Mouse (Mus musculus): ENCODE measurements around the gene Olfr1471. TPM values are rescaled to one million over a fixed set of nuclear protein-coding genes. Genes with fewer than 3 reads are reported as not detected.
"Not testable (repeated sequence)": the region's sequence is repeated elsewhere in the genome, so short reads cannot be mapped to it uniquely, and the experiment has no call there.

Olfr1471 gene
- total RNA-seq (2012; rRNA removed) (not detected in 2 replicates), total RNA-seq (2014; rRNA removed) (not detected in 2 replicates), polyA plus RNA-seq (2012; ENCODE audit: insufficient read length, low read depth) (not detected in 2 replicates)

GRCm38 (mm10) chr19:13443109-13443508 lies at the start of gene Olfr1471:
Olfr1471 (plus strand) TSS chr19:13443409.
- in situ Hi-C loops (cut with MboI; ENCODE audit: low pct_ligation_motif_present, low pct_unique_long_range_greater_than_20kb, low sequenced_read_pairs); dilution Hi-C loops (cut with MboI; ENCODE audit: extremely low pct_ligation_motif_present, extremely low pct_unique_long_range_greater_than_20kb, low sequenced_read_pairs): not testable (repeated sequence)

GRCm38 (mm10) chr19:13407549-13407948 lies 35.7 kb upstream of the Olfr1471 start, which contains the start of gene Olfr1469:
Olfr1469 (plus strand) TSS chr19:13407849.
- Histone ChIP-seq H3K4me1 (ENCODE audit: control insufficient read depth in 1 of 2, insufficient read depth in 2 of 2) (no peaks in the 10 kb centered on the region), H3K27me3 (replicated peaks) (no peaks in the 10 kb centered on the region), H3K27ac (ENCODE audit: insufficient read depth, low read depth) (no peak within 1 kb of the TSS), H3K9ac (ENCODE audit: insufficient read depth, low read depth) (no peak within 1 kb of the TSS), H3K79me2 (replicated peaks; ENCODE audit: control insufficient read depth, extremely low read depth, insufficient read depth, poor library complexity, severe bottlenecking) (no peaks in the 10 kb centered on the region), H3K36me3 (replicated peaks in 1 of 2; ENCODE audit: control insufficient read depth in 1 of 2, insufficient read depth in 1 of 2, low read length in 1 of 2) (no peaks in the 10 kb centered on the region), H3K9me3 (replicated peaks; ENCODE audit: low read length) (no peaks in the 10 kb centered on the region), H3K4me3 (replicated peaks in 1 of 3; ENCODE audit: low read depth in 2 of 3, low read length in 2 of 3, poor library complexity in 1 of 3) (no peak within 1 kb of the TSS), H3K4me2 (ENCODE audit: insufficient read depth, low read depth, poor library complexity, severe bottlenecking) (no peak within 1 kb of the TSS)
- in situ Hi-C loops (cut with MboI; ENCODE audit: low pct_ligation_motif_present, low pct_unique_long_range_greater_than_20kb, low sequenced_read_pairs), result no loop called here
- no peak for DNase-seq (ENCODE audit: extremely low read depth)
- dilution Hi-C loops (cut with MboI; ENCODE audit: extremely low pct_ligation_motif_present, extremely low pct_unique_long_range_greater_than_20kb, low sequenced_read_pairs), result no loop called here
- no peak for TF ChIP-seq CTCF (conservative IDR thresholded peaks at IDR 0.05 in 1 of 2, IDR thresholded peaks at IDR 0.05 in 1 of 2; ENCODE audit: low read depth in 2 of 2, low read length in 2 of 2)
- TF ChIP-seq MAZ (IDR thresholded peaks at IDR 0.05; ENCODE audit: low read depth, low read length), result no peak
- TF ChIP-seq ZNF384 (IDR thresholded peaks at IDR 0.05; ENCODE audit: low read depth, low read length), result no peak
- TF ChIP-seq E2F4 (IDR thresholded peaks at IDR 0.05; ENCODE audit: insufficient replicate concordance, low read depth, low read length), result no peak
- no peak for TF ChIP-seq PAX5 (IDR thresholded peaks at IDR 0.05; ENCODE audit: low read length)
- TF ChIP-seq MYC (IDR thresholded peaks at IDR 0.05; ENCODE audit: low read depth, low read length), result no peak
- no peak for TF ChIP-seq MAFK (IDR thresholded peaks at IDR 0.05; ENCODE audit: insufficient replicate concordance, low read length)
- no peak for TF ChIP-seq NRF1 (IDR thresholded peaks at IDR 0.05; ENCODE audit: low read depth, low read length)
- no peak for TF ChIP-seq GABPA (IDR thresholded peaks at IDR 0.05; ENCODE audit: insufficient replicate concordance, low read depth, low read length)
- no peak for TF ChIP-seq MXI1 (IDR thresholded peaks at IDR 0.05; ENCODE audit: low read depth, low read length)
- no peak for TF ChIP-seq ZKSCAN1 (IDR thresholded peaks at IDR 0.05; ENCODE audit: borderline replicate concordance, low read depth, low read length)
- TF ChIP-seq KAT2A (IDR thresholded peaks at IDR 0.05; ENCODE audit: insufficient replicate concordance, low read length), result no peak
- no peak for TF ChIP-seq IRF4 (IDR thresholded peaks at IDR 0.05; ENCODE audit: low read depth, low read length)
- no peak for TF ChIP-seq JUND (conservative IDR thresholded peaks at IDR 0.05; ENCODE audit: low read depth, low read length)
- no peak for TF ChIP-seq BHLHE40 (IDR thresholded peaks at IDR 0.05; ENCODE audit: low read depth, low read length)

More at GRCm38 (mm10) chr19:13443109-13443508, at the start of gene Olfr1471:
- H3K9me3 ChIP-seq (replicated peaks; ENCODE audit: low read length); H3K27ac ChIP-seq (ENCODE audit: insufficient read depth, low read depth); H3K9ac ChIP-seq (ENCODE audit: insufficient read depth, low read depth); H3K36me3 ChIP-seq (replicated peaks in 1 of 2; ENCODE audit: control insufficient read depth in 1 of 2, insufficient read depth in 1 of 2, low read length in 1 of 2); H3K4me1 ChIP-seq (ENCODE audit: control insufficient read depth in 1 of 2, insufficient read depth in 2 of 2); H3K4me2 ChIP-seq (ENCODE audit: insufficient read depth, low read depth, poor library complexity, severe bottlenecking); DNase-seq (ENCODE audit: extremely low read depth); H3K79me2 ChIP-seq (replicated peaks; ENCODE audit: control insufficient read depth, extremely low read depth, insufficient read depth, poor library complexity, severe bottlenecking); H3K27me3 ChIP-seq (replicated peaks); H3K4me3 ChIP-seq (replicated peaks in 1 of 3; ENCODE audit: low read depth in 2 of 3, low read length in 2 of 3, poor library complexity in 1 of 3): not testable (repeated sequence)

All from CH12.LX (cell line).